Mouse (Mus musculus) ES-Bruce4 (cell line): ENCODE measurements at regions not wholly inside any gene's neighbourhood (a gene's known extent, or its start where the extent isn't known, plus 50 kb on each side); places are given as distances from the start of the nearest gene placed in this dataset.

Source experiments
- CTCF ChIP-seq: IDR thresholded peaks from one replicate; pipeline ENCODE4 v1.8.1; 2011; ENCODE audit warnings: low read depth, low read length
- EP300 ChIP-seq: IDR thresholded peaks from 2 replicates; pipeline ENCODE4 v1.6.1; 2011; ENCODE audit warnings: low read depth, low read length; ENCODE audit not compliant: insufficient read depth

GRCm38 (mm10) chr1:119299842-119300752 lies 122.0 kb downstream of the Inhbb start:
- TF ChIP-seq CTCF (no peak), EP300 (peak; percentile 77)
